Mouse (Mus musculus) gastrocnemius, adult 2 months (tissue): Measurements from ENCODE around the gene Rad51b. TPM values are rescaled to one million over a fixed set of nuclear protein-coding genes. Genes with fewer than 3 reads are reported as not detected.

Experiments
- DNase-seq: peaks from one replicate; pipeline ENCODE4 v3.0.0; 2022
- H3K27ac ChIP-seq: fragments of 200-600 bp; 2 replicates; pipeline ENCODE4 v1.8.1; 2022; ENCODE audit warnings: mild to moderate bottlenecking
- H3K4me3 ChIP-seq: fragments of 200-600 bp; 2 replicates; pipeline ENCODE4 v1.8.1; 2022; ENCODE audit warnings: mild to moderate bottlenecking, moderate library complexity
- CTCF ChIP-seq: fragments of 200-600 bp; IDR thresholded peaks from 2 replicates; pipeline ENCODE4 v1.8.1; 2022; ENCODE audit warnings: antibody characterized with exemption, mild to moderate bottlenecking, moderate library complexity
- intact Hi-C: fragments of 180-260 bp; cut with DNase I; formaldehyde crosslinking; loops from one replicate; pipeline ENCODE4 v1.15.1; 2025
- total RNA-seq, 2 experiments: library from RNA; stranded (reverse); gene quantifications; 2 replicates each; pipeline ENCODE4 v1.2.3; 2021

Gene Rad51b
- total RNA-seq, 2 experiments from 2014 or later: 0.11 TPM; not detected in 1

- intact Hi-C loops: no loop called here
- TF ChIP-seq CTCF: no peak
- Histone ChIP-seq H3K4me3 (no peak overlapping the region), H3K27ac (no peak overlapping the region)
- no peak for DNase-seq
Measured at GRCm38 (mm10) chr12:79642715-79643114, 345.6 kb downstream of the Rad51b start.

GRCm38 (mm10) chr12:79645656-79646055, 348.6 kb downstream of the Rad51b start:
- DNase-seq: no peak
- no peak for TF ChIP-seq CTCF
- intact Hi-C loops: no loop called here
- no peak overlapping the region for H3K4me3 ChIP-seq
- no peak overlapping the region for H3K27ac ChIP-seq

GRCm38 (mm10) chr12:79646646-79647164, 349.6 kb downstream of the Rad51b start:
- intact Hi-C loops: no loop called here
- no peak for DNase-seq
- no peak for TF ChIP-seq CTCF
- H3K4me3 ChIP-seq: no peak overlapping the region
- H3K27ac ChIP-seq: peak overlapping the region; percentile 48; the same call in 1 of the 2 replicates

DNA sequence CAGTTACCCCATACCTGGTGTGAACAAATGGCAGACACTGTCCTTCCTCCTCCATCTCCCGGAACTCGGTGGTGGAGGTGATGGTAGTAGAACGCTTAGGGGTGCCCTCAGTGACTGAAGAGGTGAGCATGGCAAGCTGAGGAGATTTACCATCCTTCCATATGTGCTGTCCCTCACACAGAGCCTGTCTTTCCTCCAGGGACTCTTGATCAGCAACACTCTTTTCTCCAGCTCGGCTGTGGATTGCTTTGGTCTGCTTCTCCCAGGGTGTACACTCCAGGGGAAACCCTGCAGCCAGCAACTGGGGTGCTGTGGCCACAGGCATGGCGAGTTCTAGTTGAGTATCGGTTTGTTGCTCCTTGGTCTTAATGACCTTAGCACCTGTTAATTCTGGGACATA, 350.3 kb downstream of the Rad51b start:
- H3K4me3 ChIP-seq: no peak overlapping the region
- no peak for DNase-seq
- no peak for TF ChIP-seq CTCF
- intact Hi-C loops: no loop called here
- H3K27ac ChIP-seq: peak overlapping the region; percentile 48; the same call in 1 of the 2 replicates

GRCm38 (mm10) chr12:79647976-79648375, 350.9 kb downstream of the Rad51b start:
- TF ChIP-seq CTCF: no peak
- DNase-seq: no peak
- intact Hi-C loops: no loop called here
- H3K27ac ChIP-seq: peak overlapping the region; percentile 48
- H3K4me3 ChIP-seq: no peak overlapping the region

DNA sequence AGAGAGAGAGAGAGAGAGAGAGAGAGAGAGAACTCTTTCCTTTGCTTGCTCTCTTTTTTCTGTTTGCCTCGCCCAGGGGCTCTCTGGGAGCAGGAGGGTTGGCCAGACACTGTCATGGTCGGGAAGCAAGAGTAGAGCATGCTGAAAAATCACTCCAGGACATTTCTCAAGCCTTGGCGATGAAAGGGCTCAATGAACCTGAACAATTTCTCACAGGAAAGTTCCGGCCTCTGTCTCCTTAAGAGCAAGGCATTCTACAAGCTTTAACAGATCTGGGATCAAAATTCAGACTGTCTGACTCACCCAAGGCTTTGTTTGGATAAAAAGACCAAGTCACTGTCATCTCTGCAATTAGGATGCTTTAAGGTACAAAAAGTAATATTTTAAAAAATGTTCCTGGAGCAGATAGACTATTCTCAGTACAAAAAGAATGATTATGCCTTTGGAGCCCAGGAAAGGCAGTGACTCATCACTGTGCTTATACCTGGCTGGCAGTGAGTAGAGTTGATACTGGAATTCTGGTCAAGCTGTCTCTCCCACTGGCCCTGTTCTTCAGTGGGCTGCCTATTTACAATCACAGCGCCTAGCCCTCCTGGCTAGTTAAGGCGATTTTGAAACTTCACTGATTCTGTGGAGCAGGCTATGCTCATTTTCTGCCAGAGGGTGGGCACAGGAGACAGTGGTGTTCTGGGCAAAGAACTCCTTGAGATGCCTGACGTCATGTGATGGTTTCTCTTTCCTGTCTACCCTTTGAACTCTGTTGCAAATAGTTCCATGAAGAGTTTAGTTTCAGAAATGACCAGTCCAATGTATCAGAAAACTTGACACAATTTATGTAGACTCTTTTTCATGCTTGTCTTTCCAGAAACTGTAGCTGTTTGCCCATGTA, 352.0 kb downstream of the Rad51b start:
- no peak for DNase-seq
- no peak for TF ChIP-seq CTCF
- intact Hi-C loops: no loop called here
- Histone ChIP-seq H3K4me3 (no peak overlapping the region), H3K27ac (peak overlapping the region; percentile 55)

GRCm38 (mm10) chr12:79649796-79650195, 352.7 kb downstream of the Rad51b start:
- peak overlapping the region; percentile 55; the same call in 1 of the 2 replicates for H3K27ac ChIP-seq
- TF ChIP-seq CTCF: no peak
- intact Hi-C loops: no loop called here
- no peak for DNase-seq
- no peak overlapping the region for H3K4me3 ChIP-seq

DNA sequence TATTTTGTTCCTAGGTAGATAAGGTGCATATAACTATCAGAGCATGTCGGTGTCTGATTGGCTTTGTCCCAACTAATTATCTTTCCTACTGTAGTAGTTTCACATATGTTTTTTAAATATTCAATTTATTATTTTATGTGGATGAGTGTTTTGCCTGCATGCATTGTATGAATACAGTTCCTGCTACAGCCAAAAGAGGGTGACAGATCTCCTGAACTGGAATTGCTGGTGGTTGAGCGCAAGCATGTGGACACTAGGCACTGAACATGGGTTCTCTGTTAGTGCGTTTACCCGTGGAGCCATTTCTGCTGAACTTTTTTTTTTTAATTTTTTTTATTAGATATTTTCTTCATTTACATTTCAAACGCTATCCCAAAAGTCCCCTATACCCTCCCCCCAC, 358.1 kb downstream of the Rad51b start:
- no peak for DNase-seq
- peak; percentile 11; the same call in 1 of the 2 replicates for TF ChIP-seq CTCF
- intact Hi-C loops: no loop called here
- Histone ChIP-seq H3K4me3 (no peak overlapping the region), H3K27ac (no peak overlapping the region)

DNA sequence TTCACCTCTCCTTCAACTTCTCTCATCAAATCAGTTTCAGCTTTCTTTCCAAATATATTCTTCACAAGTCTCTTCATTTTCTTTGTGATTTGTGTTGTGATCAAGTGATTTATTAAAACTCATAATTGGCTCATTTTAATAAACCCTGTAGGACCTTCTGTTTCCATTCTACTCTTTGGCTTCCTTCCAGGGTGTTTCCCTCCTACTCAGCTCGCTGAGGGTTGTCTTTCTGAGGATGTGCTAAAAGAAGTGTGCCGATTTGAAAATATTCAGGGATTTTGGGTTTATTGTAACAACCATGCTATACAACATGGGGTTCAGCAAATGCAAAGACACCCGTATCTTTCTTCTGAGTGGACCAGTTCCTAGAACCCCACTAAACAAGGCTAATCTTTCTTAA, 361.8 kb downstream of the Rad51b start:
- no peak overlapping the region for H3K4me3 ChIP-seq
- H3K27ac ChIP-seq: no peak overlapping the region
- DNase-seq: no peak
- intact Hi-C loops: no loop called here
- TF ChIP-seq CTCF: no peak

DNA sequence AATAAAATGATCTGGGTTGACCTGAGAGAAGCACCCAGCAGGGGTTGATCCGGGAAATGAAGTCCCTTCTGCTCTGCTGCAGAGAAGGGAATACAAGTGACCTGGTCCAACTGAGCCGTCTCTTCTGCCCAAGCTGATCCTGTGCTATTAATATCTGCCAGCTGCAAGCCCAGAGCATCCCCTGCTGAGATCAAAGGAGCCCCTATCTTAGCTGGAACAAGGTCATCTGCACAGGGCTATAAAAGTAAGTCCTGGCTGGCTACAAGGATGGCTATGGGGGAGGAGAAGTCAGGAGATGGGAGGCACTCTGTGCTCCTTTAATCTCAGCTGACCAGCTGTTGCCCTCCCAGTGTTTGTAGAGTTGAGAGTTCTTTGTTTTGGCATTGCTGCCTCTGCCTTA, 364.2 kb downstream of the Rad51b start:
- intact Hi-C loops: loop anchor here (5.0 kb wide), 1 partner anchor 96 kb away; no protein-coding TSS in a partner anchor
- Histone ChIP-seq H3K27ac (peak overlapping the region; percentile 76), H3K4me3 (no peak overlapping the region)
- TF ChIP-seq CTCF: no peak
- DNase-seq: peak; percentile 63

GRCm38 (mm10) chr12:79663131-79663892, 366.2 kb downstream of the Rad51b start:
- Histone ChIP-seq H3K27ac (peak overlapping the region; percentile 76), H3K4me3 (peak overlapping the region; percentile 46)
- TF ChIP-seq CTCF: no peak
- peak; percentile 58 for DNase-seq
- intact Hi-C loops: loop anchor here (5.0 kb wide), 1 partner anchor 94 kb away; no protein-coding TSS in a partner anchor

DNA sequence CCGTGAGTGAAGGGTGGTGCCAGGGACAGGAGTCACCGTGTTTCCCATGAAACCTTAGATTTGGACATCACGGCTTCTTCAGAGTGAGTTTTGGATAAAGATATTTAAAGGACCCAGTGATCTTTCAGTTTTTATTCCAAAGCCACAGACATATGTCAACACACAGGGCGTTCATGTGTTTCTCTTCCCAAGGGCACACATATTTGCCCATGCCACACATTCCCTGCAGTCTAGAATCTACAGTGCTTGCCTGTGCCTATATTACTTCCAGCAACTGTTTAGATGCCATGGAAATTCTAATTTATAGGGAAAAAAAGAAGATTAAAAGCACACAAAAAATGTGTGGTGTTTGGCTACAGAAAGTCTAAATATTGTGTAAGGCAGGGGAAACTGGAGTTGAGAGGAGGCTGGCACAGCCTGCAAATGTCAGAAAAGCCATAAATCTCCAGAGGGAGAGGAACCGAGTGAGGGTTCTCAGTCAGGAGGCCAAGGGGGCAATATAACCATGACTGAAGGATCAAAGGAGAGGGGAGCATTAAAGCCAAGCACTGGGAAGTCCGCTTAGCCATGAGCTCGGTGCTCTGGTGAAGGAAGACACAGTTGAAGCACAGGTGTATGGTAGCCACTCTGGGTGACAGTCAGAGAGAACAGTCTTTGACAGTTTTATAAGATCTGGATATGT, 367.0 kb downstream of the Rad51b start:
- intact Hi-C loops: loop anchor here (5.0 kb wide), 1 partner anchor 93 kb away; no protein-coding TSS in a partner anchor
- H3K27ac ChIP-seq: peak overlapping the region; percentile 76
- DNase-seq: no peak
- no peak for TF ChIP-seq CTCF
- no peak overlapping the region for H3K4me3 ChIP-seq
